Mouse (Mus musculus) hindbrain, embryonic 15.5 days (tissue): ENCODE results near the gene Acsl3. TPM values are rescaled to one million over a fixed set of nuclear protein-coding genes. Genes with fewer than 3 reads are reported as not detected.
A peak's percentile ranks its signal among the peaks of the same experiment; 100 is the strongest.

Experiments
- ATAC-seq: fragments of 200-750 bp; cut with Nextera tagmentation; 2 replicates; pipeline ENCODE4 v1.8.0; 2017; ENCODE audit warnings: low read depth, moderate number of reproducible peaks, moderate TSS enrichment; ENCODE audit not compliant: low FRiP score
- H3K27ac ChIP-seq: fragments of 300-500 bp; sonication (generic); replicated peaks from 2 replicates; pipeline ENCODE4 v1.5.1; 2015; ENCODE audit warnings: mild to moderate bottlenecking, inconsistent platforms
- H3K27me3 ChIP-seq: fragments of 300-500 bp; sonication (generic); 2 replicates; pipeline ENCODE4 v1.6.1; 2015; ENCODE audit warnings: control low read depth, inconsistent platforms
- H3K36me3 ChIP-seq: fragments of 300-500 bp; sonication (generic); 2 replicates; pipeline ENCODE4 v1.6.1; 2015; ENCODE audit warnings: control low read depth, inconsistent platforms
- H3K4me1 ChIP-seq: fragments of 300-500 bp; sonication (generic); replicated peaks from 2 replicates; pipeline ENCODE4 v1.6.1; 2015; ENCODE audit warnings: control low read depth, inconsistent platforms
- H3K4me2 ChIP-seq: fragments of 300-500 bp; sonication (generic); 2 replicates; pipeline ENCODE4 v1.6.1; 2015; ENCODE audit warnings: moderate library complexity, mild to moderate bottlenecking, inconsistent platforms
- H3K4me3 ChIP-seq: fragments of 300-500 bp; sonication (generic); 2 replicates; pipeline ENCODE4 v1.5.1; 2015; ENCODE audit warnings: mild to moderate bottlenecking, inconsistent platforms
- H3K9ac ChIP-seq: fragments of 300-500 bp; sonication (generic); 2 replicates; pipeline ENCODE4 v1.6.1; 2015; ENCODE audit warnings: inconsistent platforms
- H3K9me3 ChIP-seq: fragments of 300-500 bp; sonication (generic); 2 replicates; pipeline ENCODE4 v1.6.1; 2016; ENCODE audit warnings: control low read depth, inconsistent platforms
- WGBS: fragments of 180-500 bp; shearing (Covaris S2); methylation state at CpG from one replicate; pipeline ENCODE4 v1.1.7; 2015; 5-methylcytosine and 5-hydroxymethylcytosine counted together
- polyA plus RNA-seq: library from polyadenylated mRNA; unstranded; fragments of >200 nt; fragmentation: Nextera tagmentation; extraction: Ambion mirVana; gene quantifications from 2 replicates; pipeline ENCODE4 v1.2.1, GENCODE M21; 2015

The Acsl3 gene
- polyA plus RNA-seq, 1 experiment from 2014 or later: 105 TPM

- H3K27ac ChIP-seq: peak overlapping the region; percentile 68
- no peak overlapping the region for H3K9ac ChIP-seq
These were observed 68.1 kb downstream of the Acsl3 start for GRCm38 (mm10) chr1:78725617-78726223.

GRCm38 (mm10) chr1:78730114-78730720, 72.6 kb downstream of the Acsl3 start:
- no peaks in the 10 kb centered on the region for H3K27me3 ChIP-seq
- H3K27ac ChIP-seq: no peak overlapping the region
- H3K4me1 ChIP-seq: peaks cover 13% of the 10 kb centered on the region
- no peak overlapping the region for H3K4me2 ChIP-seq
- WGBS: 80% methylated on average over 9 of the region's 9 CpGs
- no peaks in the 10 kb centered on the region for H3K9me3 ChIP-seq
- H3K36me3 ChIP-seq: no peaks in the 10 kb centered on the region
- no peak for ATAC-seq
- no peak overlapping the region for H3K4me3 ChIP-seq
- H3K9ac ChIP-seq: no peak overlapping the region

More at GRCm38 (mm10) chr1:78725617-78726223, 68.1 kb downstream of the Acsl3 start:
- Histone ChIP-seq H3K9me3 (no peaks in the 10 kb centered on the region), H3K4me3 (no peak overlapping the region), H3K27me3 (no peaks in the 10 kb centered on the region), H3K36me3 (no peaks in the 10 kb centered on the region), H3K4me2 (no peak overlapping the region), H3K4me1 (peaks cover 23% of the 10 kb centered on the region)
- WGBS: 49% methylated on average over 6 of the region's 6 CpGs
- peak; percentile 61 for ATAC-seq

GRCm38 (mm10) chr1:78732290-78732689, 74.7 kb downstream of the Acsl3 start:
- Histone ChIP-seq H3K9me3 (no peaks in the 10 kb centered on the region), H3K4me3 (no peak overlapping the region), H3K27me3 (no peaks in the 10 kb centered on the region), H3K4me1 (no peaks in the 10 kb centered on the region), H3K27ac (no peak overlapping the region), H3K36me3 (no peaks in the 10 kb centered on the region), H3K9ac (no peak overlapping the region), H3K4me2 (no peak overlapping the region)
- ATAC-seq: no peak
- 89% methylated on average over 9 of the region's 9 CpGs for WGBS

GRCm38 (mm10) chr1:78734261-78735000, 76.8 kb downstream of the Acsl3 start:
- ATAC-seq: no peak
- Histone ChIP-seq H3K36me3 (no peaks in the 10 kb centered on the region), H3K4me2 (no peak overlapping the region), H3K27me3 (no peaks in the 10 kb centered on the region), H3K4me1 (no peaks in the 10 kb centered on the region), H3K27ac (no peak overlapping the region), H3K9me3 (no peaks in the 10 kb centered on the region), H3K4me3 (no peak overlapping the region), H3K9ac (no peak overlapping the region)
- WGBS: 68% methylated on average over 17 of the region's 17 CpGs

- Histone ChIP-seq H3K27ac (no peak overlapping the region), H3K9ac (no peak overlapping the region), H3K4me3 (no peak overlapping the region), H3K9me3 (no peaks in the 10 kb centered on the region), H3K4me1 (no peaks in the 10 kb centered on the region), H3K36me3 (no peaks in the 10 kb centered on the region), H3K27me3 (no peaks in the 10 kb centered on the region), H3K4me2 (no peak overlapping the region)
- ATAC-seq: no peak
- WGBS: 58% methylated on average over 5 of the region's 5 CpGs
These were observed 80.0 kb downstream of the Acsl3 start for GRCm38 (mm10) chr1:78737646-78738045.

GRCm38 (mm10) chr1:78740676-78741075, 83.1 kb downstream of the Acsl3 start:
- ATAC-seq: 0 out of 2 replicates have a peak, but pooled peaks have one; percentile 23
- Histone ChIP-seq H3K4me3 (no peak overlapping the region), H3K9ac (no peak overlapping the region), H3K4me2 (no peak overlapping the region), H3K4me1 (peaks cover 6% of the 10 kb centered on the region), H3K36me3 (no peaks in the 10 kb centered on the region), H3K27me3 (no peaks in the 10 kb centered on the region), H3K27ac (no peak overlapping the region), H3K9me3 (no peaks in the 10 kb centered on the region)
- 87% methylated on average over 11 of the region's 11 CpGs for WGBS

- WGBS: 88% methylated on average over 12 of the region's 12 CpGs
- H3K4me3 ChIP-seq: no peak overlapping the region
- no peak overlapping the region for H3K9ac ChIP-seq
- no peak for ATAC-seq
- no peaks in the 10 kb centered on the region for H3K9me3 ChIP-seq
- no peak overlapping the region for H3K27ac ChIP-seq
- no peak overlapping the region for H3K4me2 ChIP-seq
- H3K4me1 ChIP-seq: peaks cover 7% of the 10 kb centered on the region
- H3K27me3 ChIP-seq: no peaks in the 10 kb centered on the region
- no peaks in the 10 kb centered on the region for H3K36me3 ChIP-seq
These were observed 84.6 kb downstream of the Acsl3 start for GRCm38 (mm10) chr1:78742198-78742597.

- Histone ChIP-seq H3K4me2 (no peak overlapping the region), H3K27me3 (no peaks in the 10 kb centered on the region), H3K36me3 (no peaks in the 10 kb centered on the region), H3K9ac (no peak overlapping the region), H3K4me3 (no peak overlapping the region), H3K4me1 (peaks cover 7% of the 10 kb centered on the region), H3K27ac (no peak overlapping the region), H3K9me3 (no peaks in the 10 kb centered on the region)
- ATAC-seq: no peak
- 91% methylated on average over 4 of the region's 4 CpGs for WGBS
These were observed 85.7 kb downstream of the Acsl3 start for GRCm38 (mm10) chr1:78743318-78743717.

GRCm38 (mm10) chr1:78745230-78745777, 87.7 kb downstream of the Acsl3 start:
- H3K27ac ChIP-seq: peak overlapping the region; percentile 69
- H3K4me1 ChIP-seq: peaks cover 7% of the 10 kb centered on the region
- no peaks in the 10 kb centered on the region for H3K36me3 ChIP-seq
- H3K27me3 ChIP-seq: no peaks in the 10 kb centered on the region
- 28% methylated on average over 5 of the region's 5 CpGs for WGBS
- no peaks in the 10 kb centered on the region for H3K9me3 ChIP-seq
- no peak overlapping the region for H3K4me3 ChIP-seq
- ATAC-seq: peak; percentile 72
- no peak overlapping the region for H3K9ac ChIP-seq
- H3K4me2 ChIP-seq: no peak overlapping the region

Other genes with a start within 250 kb of the Acsl3 start
- 150 and 154 TPM in 2 replicates for gene Farsb, start 168.9 kb upstream of the Acsl3 start, polyA plus RNA-seq
- gene Mogat1, start 146.8 kb upstream of the Acsl3 start, polyA plus RNA-seq: 0.59 and 1.4 TPM in 2 replicates
- gene BC035947, start 145.7 kb upstream of the Acsl3 start, polyA plus RNA-seq: 0.98 and 1.3 TPM in 2 replicates
- 1.8 and 2.1 TPM in 2 replicates for gene Utp14b, start 213 bp downstream of the Acsl3 start, polyA plus RNA-seq
- gene Kcne4, start 158.9 kb downstream of the Acsl3 start, polyA plus RNA-seq: 1.6 and 1.7 TPM in 2 replicates